ENCODE assay signal across 14 mouse cellular contexts in genomic region chr3:104092759-104093158, GRCm38 (mm10).
DNase-seq lines count a peak whose midpoint lies in the region; ATAC-seq and TF ChIP-seq lines count a peak whose summit lies in the region.
"Had no signal": no experiment of that assay in that cellular context is flagged by ENCODE, and none has a peak within 500 bp of the region (broad histone marks: within the 10 kb centered on the region; RNA-seq: fewer than 3 reads in every experiment).

No protein-coding gene starts in this region.

- no peaks in the 10 kb centered on the region for H3K27me3 ChIP-seq in kidney, adult 2 months (replicated peaks; ENCODE audit: control insufficient read depth, insufficient read depth, low read length)
- H3K27me3 ChIP-seq in heart, embryonic 15.5 days: no peaks in the 10 kb centered on the region
- H3K27me3 ChIP-seq in hindbrain, embryonic 11.5 days (ENCODE audit: control insufficient read depth, insufficient read depth, low read length): no peaks in the 10 kb centered on the region
- H3K27me3 ChIP-seq: liver, embryonic 15.5 days; midbrain, embryonic 12.5 days; neural tube, embryonic 12.5 days had no signal

- TF ChIP-seq CTCF in kidney, adult 2 months (conservative IDR thresholded peaks at IDR 0.05; ENCODE audit: insufficient read depth, insufficient read length, low read depth, low read length): no peak

- H3K9me3 ChIP-seq in heart, embryonic 15.5 days (replicated peaks): no peaks in the 10 kb centered on the region
- no peaks in the 10 kb centered on the region for H3K9me3 ChIP-seq in hindbrain, embryonic 11.5 days (ENCODE audit: control insufficient read depth, low read length)
- H3K9me3 ChIP-seq: liver, embryonic 15.5 days; midbrain, embryonic 12.5 days; neural tube, embryonic 12.5 days had no signal

- no peak overlapping the region for H3K9ac ChIP-seq in heart, embryonic 15.5 days
- H3K9ac ChIP-seq in hindbrain, embryonic 11.5 days (ENCODE audit: low read depth, low read length): no peak overlapping the region
- H3K9ac ChIP-seq: liver, embryonic 15.5 days; midbrain, embryonic 12.5 days; neural tube, embryonic 12.5 days had no signal

- 58% methylated on average over 5 of the region's 5 CpGs for WGBS in kidney, adult 2 months
- WGBS in heart, embryonic 15.5 days: 56% methylated on average over 5 of the region's 5 CpGs
- WGBS in hindbrain, embryonic 11.5 days: 82% methylated on average over 5 of the region's 5 CpGs

- no peak for TF ChIP-seq POLR2A in kidney, adult 2 months (IDR thresholded peaks at IDR 0.05; ENCODE audit: low read depth, low read length)

- ATAC-seq in CD4-positive, CD25-positive, alpha-beta regulatory T cell, adult 4 months: peak; percentile 71
- 0 out of 2 replicates have a peak, but pooled peaks have one; percentile 50 for ATAC-seq in heart, embryonic 15.5 days (replicated peaks; ENCODE audit: insufficient number of reproducible peaks, insufficient read depth, low FRiP score, low read depth)
- ATAC-seq in hindbrain, embryonic 11.5 days (ENCODE audit: low FRiP score): no peak
- ATAC-seq: forebrain, embryonic 16.5 days had no signal

- H3K27ac ChIP-seq in kidney, adult 2 months (ENCODE audit: insufficient read depth, low read depth, low read length): no peak overlapping the region
- no peak overlapping the region for H3K27ac ChIP-seq in heart, embryonic 15.5 days
- H3K27ac ChIP-seq in hindbrain, embryonic 11.5 days (ENCODE audit: low read depth, low read length): no peak overlapping the region
- H3K27ac ChIP-seq: liver, embryonic 15.5 days; midbrain, embryonic 12.5 days; neural tube, embryonic 12.5 days had no signal

- no peak overlapping the region for H3K4me3 ChIP-seq in kidney, adult 2 months (ENCODE audit: insufficient read depth, low read depth, low read length)
- no peak overlapping the region for H3K4me3 ChIP-seq in heart, embryonic 15.5 days
- H3K4me3 ChIP-seq in hindbrain, embryonic 11.5 days (ENCODE audit: low read depth, low read length): no peak overlapping the region
- H3K4me3 ChIP-seq: liver, embryonic 15.5 days; midbrain, embryonic 12.5 days; neural tube, embryonic 12.5 days had no signal

- H3K36me3 ChIP-seq in kidney, adult 2 months (ENCODE audit: control insufficient read depth, insufficient read depth, low read length): peaks cover 1% of the 10 kb centered on the region; the same call in 1 of the 2 replicates
- peaks cover 10% of the 10 kb centered on the region; the same call in 1 of the 2 replicates for H3K36me3 ChIP-seq in heart, embryonic 15.5 days
- H3K36me3 ChIP-seq in hindbrain, embryonic 11.5 days (ENCODE audit: control insufficient read depth, insufficient read depth, low read length): no peaks in the 10 kb centered on the region
- H3K36me3 ChIP-seq: midbrain, embryonic 12.5 days had no signal

- H3K4me2 ChIP-seq in heart, embryonic 15.5 days: no peak overlapping the region
- no peak overlapping the region for H3K4me2 ChIP-seq in hindbrain, embryonic 11.5 days (replicated peaks; ENCODE audit: low read depth, low read length)
- H3K4me2 ChIP-seq: liver, embryonic 15.5 days; midbrain, embryonic 12.5 days; neural tube, embryonic 12.5 days had no signal

- peak; percentile 49 for DNase-seq in kidney, adult 2 months
- no peak for DNase-seq in kidney, postnatal 14 days
- DNase-seq in retina, embryonic 14.5 days (ENCODE audit: low spot score): peak; percentile 31
- no peak for DNase-seq in hindbrain, embryonic 11.5 days (ENCODE audit: low spot score)
- DNase-seq in spleen, postnatal 4 days (ENCODE audit: low spot score in 2 of 2): no peak
- DNase-seq: cerebellum, postnatal 25 days; right cerebral cortex, adult 18-20 months; thymus, postnatal 4 days had no signal

- H3K4me1 ChIP-seq in kidney, adult 2 months (ENCODE audit: control insufficient read depth, insufficient read depth, low read length): no peaks in the 10 kb centered on the region
- peaks cover 3% of the 10 kb centered on the region; the same call in 1 of the 2 replicates for H3K4me1 ChIP-seq in heart, embryonic 15.5 days (replicated peaks)
- no peaks in the 10 kb centered on the region for H3K4me1 ChIP-seq in hindbrain, embryonic 11.5 days (replicated peaks; ENCODE audit: control insufficient read depth, insufficient read depth, low read length)
- H3K4me1 ChIP-seq: liver, embryonic 15.5 days; midbrain, embryonic 12.5 days; neural tube, embryonic 12.5 days had no signal

Comparison
In these comparisons a context has a peak if more than half of its experiments do, and no peak if none do; other contexts are left out.
1. DNase-seq: peak in kidney, adult 2 months (single experiment) and retina, embryonic 14.5 days (single experiment); none in kidney, postnatal 14 days (single experiment), hindbrain, embryonic 11.5 days (single experiment) and spleen, postnatal 4 days (0 of 2).